Mouse (Mus musculus): ENCODE results near the gene Ccnl2. TPM values are rescaled to one million over a fixed set of nuclear protein-coding genes. Genes with fewer than 3 reads are reported as not detected.

Gene Ccnl2
- polyA plus RNA-seq, 1 experiment from 2014 or later = 62.9 TPM

DNA sequence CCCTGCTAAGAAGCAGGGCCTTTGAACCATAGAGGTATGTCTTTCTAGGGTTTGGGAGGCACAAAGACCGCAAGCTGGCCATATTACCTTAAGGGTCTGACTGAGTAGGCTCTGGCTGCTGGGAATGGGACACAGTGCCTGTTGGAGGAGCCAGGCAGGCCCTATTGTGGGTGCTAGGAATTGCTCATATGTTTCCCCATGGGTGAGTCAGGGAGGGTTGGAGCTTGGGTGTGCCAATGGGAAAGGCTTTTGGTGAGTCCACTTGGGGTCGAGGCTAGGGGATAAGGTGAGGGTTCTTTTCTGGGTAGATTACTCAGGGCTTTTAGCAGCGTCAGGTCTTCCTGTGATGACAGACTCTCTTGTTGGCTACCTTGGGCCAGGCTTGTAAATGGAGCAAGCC lies 39.1 kb downstream of the Ccnl2 start:
- no peak overlapping the region for H3K4me2 ChIP-seq
- H3K36me3 ChIP-seq = peaks cover 39% of the 10 kb centered on the region
- no peak overlapping the region for H3K4me3 ChIP-seq (replicated peaks)
- H3K4me1 ChIP-seq (replicated peaks) = peaks cover 57% of the 10 kb centered on the region
- no peak overlapping the region for H3K27ac ChIP-seq
- WGBS (ENCODE audit: insufficient replicate concordance) = 84% methylated on average over 3 of the region's 3 CpGs
- DNase-seq (no peak), ATAC-seq (ENCODE audit: low read depth) (no peak)
- H3K9me3 ChIP-seq (replicated peaks) = no peaks in the 10 kb centered on the region
- H3K27me3 ChIP-seq = no peaks in the 10 kb centered on the region
- H3K9ac ChIP-seq = peak overlapping the region; percentile 22; the same call in 1 of the 2 replicates

DNA sequence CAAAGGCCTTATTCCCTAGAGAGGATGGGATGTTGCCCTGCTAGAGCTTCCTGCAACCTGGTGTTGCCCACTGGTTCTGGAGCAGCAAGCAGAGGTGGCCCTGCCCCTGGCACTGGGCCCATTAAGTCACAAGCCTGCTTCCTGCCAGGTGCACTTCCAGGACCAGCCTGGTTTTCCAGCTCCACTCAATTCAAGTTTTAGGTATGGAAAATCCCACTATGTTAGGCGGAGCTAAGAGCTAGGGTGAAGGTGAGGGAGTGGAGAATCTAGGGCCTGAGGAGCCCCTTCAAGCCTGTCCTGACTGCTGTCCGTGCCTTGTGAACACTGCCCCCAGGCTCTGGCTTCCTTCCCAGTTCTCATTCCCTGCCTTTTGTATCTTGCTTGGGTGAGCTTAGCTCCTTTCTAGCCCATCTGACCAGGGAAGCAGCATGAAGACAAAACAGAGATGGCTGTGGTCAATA lies 39.7 kb downstream of the Ccnl2 start:
- Histone ChIP-seq H3K36me3 (peaks cover 45% of the 10 kb centered on the region), H3K4me1 (replicated peaks) (peaks cover 57% of the 10 kb centered on the region), H3K4me2 (no peak overlapping the region), H3K27me3 (no peaks in the 10 kb centered on the region), H3K9me3 (replicated peaks) (no peaks in the 10 kb centered on the region), H3K9ac (no peak overlapping the region), H3K27ac (no peak overlapping the region), H3K4me3 (replicated peaks) (no peak overlapping the region)
- 81% methylated on average over 2 of the region's 2 CpGs for WGBS (ENCODE audit: insufficient replicate concordance)
- no peak for DNase-seq
- no peak for ATAC-seq (ENCODE audit: low read depth)

DNA sequence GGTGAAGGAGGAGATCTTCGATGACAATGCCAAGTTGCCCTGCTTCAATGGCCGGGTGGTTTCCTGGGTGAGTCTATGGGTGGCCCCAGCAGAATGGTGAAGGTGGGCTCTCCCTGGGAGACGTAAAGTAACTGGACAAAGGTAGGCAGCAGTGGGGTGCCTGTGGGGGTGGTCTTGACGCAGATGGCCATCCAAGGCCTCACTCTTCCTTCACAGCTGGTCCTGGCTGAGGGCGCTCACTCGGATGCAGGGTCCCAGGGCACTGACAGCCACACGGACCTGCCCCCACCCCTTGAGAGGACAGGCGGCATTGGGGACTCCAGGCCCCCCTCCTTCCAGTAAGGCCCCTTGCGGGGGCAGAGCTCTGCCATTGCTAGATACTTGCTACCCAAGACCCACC lies 41.1 kb downstream of the Ccnl2 start:
- peaks cover 59% of the 10 kb centered on the region for H3K36me3 ChIP-seq
- DNase-seq (no peak), ATAC-seq (ENCODE audit: low read depth) (no peak)
- no peak overlapping the region for H3K9ac ChIP-seq
- peaks cover 55% of the 10 kb centered on the region for H3K4me1 ChIP-seq (replicated peaks)
- no peaks in the 10 kb centered on the region for H3K27me3 ChIP-seq
- no peak overlapping the region for H3K4me2 ChIP-seq
- H3K27ac ChIP-seq = no peak overlapping the region
- no peaks in the 10 kb centered on the region for H3K9me3 ChIP-seq (replicated peaks)
- no peak overlapping the region for H3K4me3 ChIP-seq (replicated peaks)
- 88% methylated on average over 9 of the region's 9 CpGs for WGBS (ENCODE audit: insufficient replicate concordance)

DNA sequence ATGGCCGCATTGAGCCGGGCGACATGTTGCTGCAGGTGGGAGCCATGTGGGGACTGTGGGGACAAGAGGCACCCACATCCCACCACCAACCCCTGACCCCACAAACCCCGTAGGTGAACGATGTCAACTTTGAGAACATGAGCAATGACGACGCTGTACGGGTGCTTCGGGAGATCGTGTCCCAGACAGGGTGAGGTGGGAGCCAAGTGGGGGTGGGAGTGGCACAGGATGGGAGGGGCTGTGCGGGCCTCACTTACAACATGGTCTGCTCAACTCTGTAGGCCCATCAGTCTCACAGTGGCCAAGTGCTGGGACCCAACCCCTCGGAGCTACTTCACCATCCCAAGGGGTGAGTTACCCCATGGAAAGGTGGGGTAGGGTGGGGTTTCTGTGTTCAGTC lies 42.7 kb downstream of the Ccnl2 start:
- peaks cover 71% of the 10 kb centered on the region for H3K36me3 ChIP-seq
- H3K9ac ChIP-seq = no peak overlapping the region
- H3K4me1 ChIP-seq (replicated peaks) = peaks cover 39% of the 10 kb centered on the region
- DNase-seq (no peak), ATAC-seq (ENCODE audit: low read depth) (no peak)
- no peak overlapping the region for H3K27ac ChIP-seq
- no peaks in the 10 kb centered on the region for H3K27me3 ChIP-seq
- no peaks in the 10 kb centered on the region for H3K9me3 ChIP-seq (replicated peaks)
- no peak overlapping the region for H3K4me3 ChIP-seq (replicated peaks)
- 91% methylated on average over 12 of the region's 12 CpGs for WGBS (ENCODE audit: insufficient replicate concordance)
- no peak overlapping the region for H3K4me2 ChIP-seq

DNA sequence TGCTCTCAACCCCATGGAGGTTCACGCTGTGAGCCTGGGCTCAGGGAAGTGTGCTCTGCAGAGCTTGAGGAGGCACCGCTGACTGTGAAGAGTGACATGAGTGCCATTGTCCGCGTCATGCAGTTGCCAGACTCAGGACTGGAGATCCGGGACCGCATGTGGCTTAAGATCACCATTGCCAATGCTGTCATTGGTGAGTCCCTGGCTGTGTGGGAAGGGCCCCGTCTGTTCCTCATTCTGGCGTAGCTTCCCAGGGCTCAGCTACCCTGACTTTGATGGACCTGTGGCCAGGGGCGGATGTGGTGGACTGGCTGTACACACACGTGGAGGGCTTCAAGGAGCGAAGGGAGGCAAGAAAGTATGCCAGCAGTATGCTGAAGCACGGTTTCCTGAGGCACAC lies 43.8 kb downstream of the Ccnl2 start:
- ATAC-seq (ENCODE audit: low read depth) (no peak), DNase-seq (no peak)
- peaks cover 79% of the 10 kb centered on the region for H3K36me3 ChIP-seq
- H3K9ac ChIP-seq = no peak overlapping the region
- H3K27me3 ChIP-seq = no peaks in the 10 kb centered on the region
- H3K27ac ChIP-seq = no peak overlapping the region
- 83% methylated on average over 12 of the region's 12 CpGs for WGBS (ENCODE audit: insufficient replicate concordance)
- no peak overlapping the region for H3K4me3 ChIP-seq (replicated peaks)
- no peaks in the 10 kb centered on the region for H3K9me3 ChIP-seq (replicated peaks)
- H3K4me1 ChIP-seq (replicated peaks) = peaks cover 28% of the 10 kb centered on the region
- no peak overlapping the region for H3K4me2 ChIP-seq

DNA sequence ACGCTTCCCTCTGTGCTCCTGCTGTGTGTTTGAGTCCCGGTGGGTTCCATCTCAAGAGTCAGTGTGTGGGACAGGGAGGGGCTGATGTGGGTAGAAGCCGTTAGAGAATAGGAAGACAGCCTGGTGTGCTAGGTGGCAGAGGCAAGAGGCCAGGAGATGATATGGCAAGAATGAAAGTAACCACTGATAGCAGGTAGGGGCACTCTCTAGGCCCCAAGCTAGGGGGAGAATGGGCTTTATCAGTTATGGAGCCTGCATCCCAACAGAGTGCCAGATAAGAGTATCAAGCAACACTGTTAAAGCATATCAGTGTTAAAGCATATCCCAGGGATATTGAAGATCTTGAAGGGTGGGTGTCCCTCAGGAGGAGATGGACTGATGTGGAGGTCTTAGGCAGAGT lies 44.6 kb downstream of the Ccnl2 start:
- ATAC-seq (ENCODE audit: low read depth) = peak; percentile 57
- Histone ChIP-seq H3K9ac (no peak overlapping the region), H3K36me3 (peaks cover 80% of the 10 kb centered on the region), H3K4me3 (replicated peaks) (no peak overlapping the region), H3K9me3 (replicated peaks) (no peaks in the 10 kb centered on the region), H3K4me1 (replicated peaks) (peaks cover 24% of the 10 kb centered on the region), H3K4me2 (peak overlapping the region; percentile 23), H3K27me3 (no peaks in the 10 kb centered on the region), H3K27ac (no peak overlapping the region; the same call in 1 of the 2 replicates)
- WGBS (ENCODE audit: insufficient replicate concordance) = 30% methylated on average over 3 of the region's 3 CpGs
- DNase-seq = no peak

DNA sequence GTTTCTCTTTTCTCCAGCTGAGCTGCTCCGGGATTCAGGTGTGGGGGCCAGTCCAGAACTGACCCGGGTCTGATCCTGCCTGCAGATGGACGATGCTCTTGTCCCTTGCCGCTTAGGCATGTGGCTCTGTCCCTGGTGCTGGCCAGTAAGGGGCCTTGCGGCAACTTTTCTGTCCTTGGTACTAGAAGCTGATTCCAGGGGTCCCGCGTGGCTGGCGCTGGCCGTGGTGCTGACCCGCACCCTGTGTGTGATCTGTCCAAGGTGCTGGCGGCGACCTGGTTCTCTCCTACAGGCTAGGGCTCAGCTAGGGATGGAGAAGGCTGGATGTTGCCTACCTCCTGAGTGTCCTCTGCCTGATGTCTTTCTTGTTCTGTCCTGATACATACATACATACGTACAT lies 47.0 kb downstream of the Ccnl2 start:
- Histone ChIP-seq H3K36me3 (peaks cover 62% of the 10 kb centered on the region), H3K4me2 (no peak overlapping the region), H3K9me3 (replicated peaks) (no peaks in the 10 kb centered on the region), H3K27ac (no peak overlapping the region), H3K27me3 (no peaks in the 10 kb centered on the region), H3K9ac (no peak overlapping the region), H3K4me1 (replicated peaks) (peaks cover 24% of the 10 kb centered on the region), H3K4me3 (replicated peaks) (no peak overlapping the region)
- ATAC-seq (ENCODE audit: low read depth) (no peak), DNase-seq (peak; percentile 60)
- 37% methylated on average over 13 of the region's 13 CpGs for WGBS (ENCODE audit: insufficient replicate concordance)

DNA sequence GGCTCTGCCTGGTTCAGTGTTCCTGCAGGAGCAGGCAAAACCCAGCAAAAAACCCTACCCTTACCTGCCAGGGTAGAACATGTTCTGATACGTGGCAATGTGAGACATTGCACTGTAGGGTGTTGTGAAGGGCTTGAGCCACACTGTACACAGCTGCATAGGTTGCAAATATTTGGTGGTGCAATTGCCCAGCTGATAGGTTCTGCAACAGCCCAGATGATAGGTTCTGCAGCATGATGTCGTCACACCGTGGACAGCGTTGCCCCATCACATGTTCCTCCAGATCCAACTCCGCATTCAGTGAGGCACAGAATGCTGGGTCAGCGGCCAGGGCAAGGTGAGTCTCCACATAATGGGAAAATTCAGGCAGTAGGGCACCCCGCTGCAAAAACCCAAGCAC lies 49.5 kb downstream of the Ccnl2 start:
- no peaks in the 10 kb centered on the region for H3K27me3 ChIP-seq
- ATAC-seq (ENCODE audit: low read depth) = no peak
- no peaks in the 10 kb centered on the region for H3K9me3 ChIP-seq (replicated peaks)
- H3K4me2 ChIP-seq = no peak overlapping the region
- peaks cover 56% of the 10 kb centered on the region for H3K36me3 ChIP-seq
- no peak overlapping the region for H3K27ac ChIP-seq
- DNase-seq = no peak
- WGBS (ENCODE audit: insufficient replicate concordance) = 79% methylated on average over 7 of the region's 7 CpGs
- H3K4me3 ChIP-seq (replicated peaks) = no peak overlapping the region
- no peak overlapping the region for H3K9ac ChIP-seq
- peaks cover 7% of the 10 kb centered on the region for H3K4me1 ChIP-seq (replicated peaks)

DNA sequence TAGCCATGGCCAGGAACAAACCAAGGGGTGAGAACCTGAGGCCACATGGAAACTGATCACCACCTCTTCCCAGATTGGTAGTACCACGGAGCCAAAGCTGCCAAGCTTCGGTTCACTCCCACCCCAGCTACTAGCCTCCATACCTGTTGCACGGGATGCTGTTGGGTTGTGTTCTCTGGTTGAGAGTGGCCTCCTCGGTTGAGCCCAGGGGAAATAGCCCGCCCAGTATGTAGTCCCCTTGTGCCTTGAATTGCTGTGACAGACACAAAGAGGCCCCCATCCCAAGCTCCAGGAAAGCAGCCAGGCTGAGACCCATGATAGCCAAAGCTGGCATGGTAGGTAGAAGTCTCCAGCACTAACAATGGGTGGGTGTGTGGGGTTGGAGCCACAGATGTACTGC lies 50.7 kb downstream of the Ccnl2 start, which contains the start of gene Tas1r3:
Tas1r3 (minus strand) TSS at position 362 of the 400 bp plus-strand sequence.
- no peak within 1 kb of the TSS for H3K4me3 ChIP-seq (replicated peaks)
- no peaks in the 10 kb centered on the region for H3K9me3 ChIP-seq (replicated peaks)
- H3K4me2 ChIP-seq = no peak within 1 kb of the TSS
- no peak for ATAC-seq (ENCODE audit: low read depth)
- WGBS (ENCODE audit: insufficient replicate concordance) = 72% methylated on average over 5 of the region's 5 CpGs
- no peaks in the 10 kb centered on the region for H3K27me3 ChIP-seq
- no peak for DNase-seq
- H3K27ac ChIP-seq = no peak within 1 kb of the TSS
- H3K4me1 ChIP-seq (replicated peaks) = peaks cover 8% of the 10 kb centered on the region
- H3K36me3 ChIP-seq = peaks cover 46% of the 10 kb centered on the region
- H3K9ac ChIP-seq = no peak within 1 kb of the TSS

DNA sequence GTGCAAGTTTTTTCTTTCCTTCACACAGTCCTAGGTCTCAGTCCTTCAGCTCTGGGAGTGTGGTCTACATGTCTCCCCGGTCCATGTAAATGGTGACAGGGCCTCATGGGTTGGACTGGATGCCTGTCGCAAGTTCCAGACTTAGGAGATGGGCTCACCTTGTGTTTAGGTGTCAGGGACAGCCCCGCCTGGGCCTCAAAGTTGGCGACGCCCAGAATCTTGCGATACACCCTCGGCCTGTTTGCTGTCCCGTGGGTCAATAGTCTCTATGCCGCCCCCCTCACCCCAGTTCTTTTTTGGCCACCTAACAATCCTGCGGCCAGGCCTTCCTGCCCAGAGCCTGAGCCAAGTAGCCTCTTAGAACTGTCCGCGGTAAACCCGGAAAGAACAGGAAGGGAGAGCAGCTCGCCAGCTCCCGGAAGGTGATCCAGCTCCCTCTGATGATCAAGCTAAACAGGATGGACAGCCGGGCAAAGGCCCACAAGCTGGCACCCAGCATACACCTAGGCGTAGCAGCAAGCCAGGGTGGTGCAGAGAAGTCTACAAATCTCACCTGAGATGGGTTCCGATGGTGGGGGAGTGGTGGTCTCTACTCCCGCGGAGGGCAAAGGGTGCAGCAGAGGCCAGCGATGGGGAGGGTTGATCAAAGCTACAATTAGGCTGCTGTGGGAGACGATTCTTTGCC lies 56.5 kb downstream of the Ccnl2 start:
- peak overlapping the region; percentile 97 for H3K4me2 ChIP-seq
- H3K4me1 ChIP-seq (replicated peaks) = peaks cover 44% of the 10 kb centered on the region
- ATAC-seq (ENCODE audit: low read depth) = peak; percentile 32
- H3K27me3 ChIP-seq = no peaks in the 10 kb centered on the region
- H3K27ac ChIP-seq = peak overlapping the region; percentile 47
- no peak for DNase-seq
- no peaks in the 10 kb centered on the region for H3K9me3 ChIP-seq (replicated peaks)
- 6% methylated on average over 22 of the region's 22 CpGs for WGBS (ENCODE audit: insufficient replicate concordance)
- H3K36me3 ChIP-seq = peaks cover 49% of the 10 kb centered on the region
- H3K4me3 ChIP-seq (replicated peaks) = peak overlapping the region; percentile 84
- peak overlapping the region; percentile 83 for H3K9ac ChIP-seq

DNA sequence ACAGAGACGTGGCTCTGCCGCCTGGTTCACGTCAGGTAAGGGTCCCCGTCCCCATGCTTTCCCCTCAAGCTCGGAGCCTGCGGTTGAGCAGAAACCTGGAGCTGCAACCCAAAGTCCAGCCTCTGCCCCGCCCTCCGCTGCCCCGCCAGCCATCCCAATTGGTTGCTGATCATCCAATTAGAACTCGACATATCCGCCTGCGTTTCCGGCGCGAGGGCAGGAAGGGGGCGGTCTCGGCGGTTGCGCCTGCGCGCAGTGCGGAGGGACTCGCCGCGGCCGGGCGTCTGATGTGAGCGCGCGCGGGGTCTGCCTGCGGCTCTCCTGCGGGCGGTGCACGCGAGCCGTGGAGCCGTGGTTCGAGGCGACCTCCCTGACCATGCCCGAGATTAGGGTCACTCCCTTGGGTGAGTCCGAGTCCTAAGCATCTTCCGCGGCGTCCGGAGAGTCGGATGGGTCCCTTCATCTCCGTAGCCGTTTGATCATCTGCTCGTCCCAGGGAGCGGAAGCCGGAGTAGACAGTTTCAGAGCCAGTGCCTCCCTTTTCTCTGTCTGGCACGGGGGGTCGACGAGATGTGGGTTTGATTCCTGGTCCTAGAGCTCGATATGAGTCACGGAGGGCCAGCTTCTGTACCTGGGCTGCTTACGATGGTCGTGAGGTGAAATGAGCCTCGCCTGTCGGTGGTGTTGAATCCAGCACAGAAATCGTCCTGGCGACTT lies 57.2 kb downstream of the Ccnl2 start, which contains the start of the genes Cptp and Ints11:
Cptp (minus strand) TSS at position 124 of the 717 bp plus-strand sequence.
Ints11 (plus strand) TSS at position 230 of the 717 bp plus-strand sequence.
- H3K4me1 ChIP-seq (replicated peaks) = peaks cover 44% of the 10 kb centered on the region
- H3K4me3 ChIP-seq (replicated peaks) = peak within 1 kb of the TSS; percentile 84
- H3K9ac ChIP-seq = peak within 1 kb of the TSS; percentile 89
- peak within 1 kb of the TSS; percentile 97 for H3K4me2 ChIP-seq
- H3K27me3 ChIP-seq = no peaks in the 10 kb centered on the region
- under 1% methylated on average over 63 of the region's 63 CpGs for WGBS (ENCODE audit: insufficient replicate concordance)
- H3K9me3 ChIP-seq (replicated peaks) = no peaks in the 10 kb centered on the region
- ATAC-seq (ENCODE audit: low read depth) = peak; percentile 96
- H3K27ac ChIP-seq = peak within 1 kb of the TSS; percentile 47
- peak; percentile 96 for DNase-seq
- H3K36me3 ChIP-seq = peaks cover 56% of the 10 kb centered on the region

Data from liver, embryonic 13.5 days (tissue).